Mouse (Mus musculus): ENCODE measurements around the gene Gnao1. TPM values are rescaled to one million over a fixed set of nuclear protein-coding genes. Genes with fewer than 3 reads are reported as not detected.

Gnao1 gene
- polyA plus RNA-seq, 1 experiment from 2014 or later: 3.5 TPM

DNA sequence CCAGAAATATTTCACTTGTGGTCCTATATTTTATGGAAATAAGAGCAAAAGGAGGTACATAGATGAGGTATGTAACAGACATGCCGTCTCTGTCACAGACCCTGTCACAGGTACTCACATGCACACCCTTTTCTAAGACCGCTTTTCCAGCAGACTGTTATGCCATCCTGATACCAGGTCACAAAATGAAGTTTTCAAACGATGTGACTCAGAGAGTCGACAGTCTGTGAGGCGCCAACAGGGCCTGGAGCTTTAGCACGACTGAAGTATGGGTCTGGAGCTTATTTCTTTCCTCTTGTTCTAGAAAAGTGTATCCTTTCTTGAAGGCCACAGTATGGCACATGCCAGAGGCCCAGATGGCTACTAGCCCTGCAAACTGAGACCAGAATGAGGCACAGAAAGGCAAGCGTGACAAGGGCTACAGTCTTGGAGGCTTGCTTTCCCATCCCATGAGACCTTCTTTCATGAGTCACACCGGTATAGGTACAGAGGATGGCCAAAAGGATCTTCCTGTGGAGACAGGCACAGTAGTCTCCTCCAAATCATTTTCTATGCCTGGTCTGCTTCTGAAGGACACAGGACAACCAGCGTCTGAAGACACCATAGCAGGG, 43.2 kb downstream of the Gnao1 start:
- Histone ChIP-seq H3K9me3 (no peaks in the 10 kb centered on the region), H3K36me3 (no peaks in the 10 kb centered on the region), H3K27me3 (no peaks in the 10 kb centered on the region), H3K4me3 (no peak overlapping the region), H3K4me1 (no peaks in the 10 kb centered on the region), H3K27ac (no peak overlapping the region), H3K4me2 (no peak overlapping the region), H3K9ac (no peak overlapping the region)
- 68% methylated on average over 9 of the region's 9 CpGs for WGBS
- no peak for ATAC-seq (ENCODE audit: borderline replicate concordance, extremely low read depth, low FRiP score, low TSS enrichment)

- Histone ChIP-seq H3K4me1 (no peaks in the 10 kb centered on the region), H3K36me3 (no peaks in the 10 kb centered on the region), H3K27ac (no peak overlapping the region), H3K9me3 (no peaks in the 10 kb centered on the region), H3K4me3 (no peak overlapping the region), H3K27me3 (no peaks in the 10 kb centered on the region), H3K4me2 (no peak overlapping the region), H3K9ac (no peak overlapping the region)
- ATAC-seq (ENCODE audit: borderline replicate concordance, extremely low read depth, low FRiP score, low TSS enrichment): no peak
- WGBS: 22% methylated on average over 5 of the region's 5 CpGs
Observed at GRCm38 (mm10) chr8:93854676-93855075, 44.9 kb downstream of the Gnao1 start.

- no peak overlapping the region for H3K27ac ChIP-seq
- no peaks in the 10 kb centered on the region for H3K36me3 ChIP-seq
- H3K4me3 ChIP-seq: no peak overlapping the region
- no peaks in the 10 kb centered on the region for H3K9me3 ChIP-seq
- H3K27me3 ChIP-seq: no peaks in the 10 kb centered on the region
- ATAC-seq (ENCODE audit: borderline replicate concordance, extremely low read depth, low FRiP score, low TSS enrichment): no peak
- H3K9ac ChIP-seq: no peak overlapping the region
- no peaks in the 10 kb centered on the region for H3K4me1 ChIP-seq
- H3K4me2 ChIP-seq: no peak overlapping the region
- 40% methylated on average over 4 of the region's 4 CpGs for WGBS
Observed at GRCm38 (mm10) chr8:93855272-93855671, 45.5 kb downstream of the Gnao1 start.

- Histone ChIP-seq H3K4me3 (no peak overlapping the region), H3K4me2 (no peak overlapping the region), H3K27me3 (no peaks in the 10 kb centered on the region), H3K27ac (no peak overlapping the region), H3K36me3 (no peaks in the 10 kb centered on the region), H3K9me3 (no peaks in the 10 kb centered on the region), H3K9ac (no peak overlapping the region), H3K4me1 (no peaks in the 10 kb centered on the region)
- 71% methylated on average over 4 of the region's 4 CpGs for WGBS
- ATAC-seq (ENCODE audit: borderline replicate concordance, extremely low read depth, low FRiP score, low TSS enrichment): no peak
Observed at GRCm38 (mm10) chr8:93857144-93857543, 47.4 kb downstream of the Gnao1 start.

- Histone ChIP-seq H3K27ac (no peak overlapping the region), H3K27me3 (no peaks in the 10 kb centered on the region), H3K4me3 (no peak overlapping the region), H3K36me3 (no peaks in the 10 kb centered on the region), H3K9ac (no peak overlapping the region), H3K4me2 (no peak overlapping the region), H3K4me1 (no peaks in the 10 kb centered on the region), H3K9me3 (no peaks in the 10 kb centered on the region)
- no peak for ATAC-seq (ENCODE audit: borderline replicate concordance, extremely low read depth, low FRiP score, low TSS enrichment)
- 88% methylated on average over 1 of the region's 1 CpGs for WGBS
Observed at GRCm38 (mm10) chr8:93858286-93858685, 48.5 kb downstream of the Gnao1 start.

- H3K9me3 ChIP-seq: no peaks in the 10 kb centered on the region
- no peak; the same call in 1 of the 2 replicates for ATAC-seq (ENCODE audit: borderline replicate concordance, extremely low read depth, low FRiP score, low TSS enrichment)
- no peak overlapping the region for H3K9ac ChIP-seq
- no peak overlapping the region for H3K4me3 ChIP-seq
- WGBS: 40% methylated on average over 4 of the region's 4 CpGs
- no peaks in the 10 kb centered on the region; the same call in 1 of the 2 replicates for H3K27me3 ChIP-seq
- no peaks in the 10 kb centered on the region for H3K4me1 ChIP-seq
- H3K4me2 ChIP-seq: no peak overlapping the region
- no peaks in the 10 kb centered on the region for H3K36me3 ChIP-seq
- no peak overlapping the region for H3K27ac ChIP-seq
Observed at GRCm38 (mm10) chr8:93860020-93860419, 50.3 kb downstream of the Gnao1 start.

DNA sequence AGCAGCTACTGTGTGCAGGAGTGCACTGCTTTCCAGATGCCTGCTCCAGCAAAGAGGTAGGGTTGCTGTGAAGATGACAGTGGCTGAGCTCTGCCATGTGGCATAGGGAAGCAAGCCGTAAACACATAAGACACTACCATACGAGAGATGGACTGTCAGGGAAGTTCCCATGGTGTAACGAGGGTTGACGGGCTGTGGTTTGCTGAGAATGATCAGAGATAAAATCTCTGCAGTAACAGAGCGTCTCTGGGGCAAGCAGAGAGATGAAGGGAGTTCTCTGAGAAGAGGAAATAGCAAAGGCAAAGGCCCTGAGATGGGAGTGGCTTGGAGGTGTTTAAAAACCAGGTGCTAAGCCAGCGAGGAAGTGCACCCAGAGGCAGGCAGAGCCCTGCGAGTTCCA, 54.3 kb downstream of the Gnao1 start:
- Histone ChIP-seq H3K27me3 (no peaks in the 10 kb centered on the region; the same call in 1 of the 2 replicates), H3K36me3 (no peaks in the 10 kb centered on the region), H3K9ac (no peak overlapping the region), H3K4me1 (no peaks in the 10 kb centered on the region), H3K9me3 (no peaks in the 10 kb centered on the region), H3K4me2 (no peak overlapping the region), H3K27ac (no peak overlapping the region), H3K4me3 (no peak overlapping the region)
- WGBS: 47% methylated on average over 7 of the region's 7 CpGs
- ATAC-seq (ENCODE audit: borderline replicate concordance, extremely low read depth, low FRiP score, low TSS enrichment): no peak

DNA sequence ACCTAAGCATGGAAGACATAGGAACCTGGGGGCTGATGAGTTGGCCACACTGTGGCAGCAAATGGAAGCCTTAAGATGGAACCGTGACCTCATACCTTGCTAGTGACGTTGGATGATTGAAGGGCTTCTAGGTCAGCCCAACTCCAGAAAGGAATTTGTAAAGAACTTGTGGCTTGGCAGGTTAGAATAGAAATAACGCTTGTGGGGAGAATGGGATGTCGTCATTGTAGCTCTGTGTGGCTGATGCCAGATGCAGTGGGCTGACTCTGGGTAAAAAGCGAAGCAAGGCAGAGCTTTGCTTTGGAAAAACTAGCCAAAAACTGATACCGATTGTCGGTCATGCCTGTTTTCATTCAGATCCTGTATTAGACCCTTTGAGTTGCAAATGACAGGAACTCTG, 56.5 kb downstream of the Gnao1 start:
- Histone ChIP-seq H3K9me3 (no peaks in the 10 kb centered on the region), H3K4me1 (no peaks in the 10 kb centered on the region), H3K36me3 (no peaks in the 10 kb centered on the region), H3K27ac (no peak overlapping the region), H3K9ac (no peak overlapping the region), H3K4me2 (no peak overlapping the region), H3K27me3 (no peaks in the 10 kb centered on the region; the same call in 1 of the 2 replicates), H3K4me3 (no peak overlapping the region)
- 81% methylated on average over 7 of the region's 7 CpGs for WGBS
- ATAC-seq (ENCODE audit: borderline replicate concordance, extremely low read depth, low FRiP score, low TSS enrichment): no peak

- Histone ChIP-seq H3K9ac (no peak overlapping the region), H3K4me3 (no peak overlapping the region), H3K36me3 (no peaks in the 10 kb centered on the region), H3K4me2 (no peak overlapping the region), H3K27ac (no peak overlapping the region), H3K9me3 (no peaks in the 10 kb centered on the region), H3K27me3 (no peaks in the 10 kb centered on the region; the same call in 1 of the 2 replicates), H3K4me1 (no peaks in the 10 kb centered on the region)
- WGBS: 58% methylated on average over 5 of the region's 5 CpGs
- ATAC-seq (ENCODE audit: borderline replicate concordance, extremely low read depth, low FRiP score, low TSS enrichment): no peak
Observed at GRCm38 (mm10) chr8:93868486-93869221, 58.9 kb downstream of the Gnao1 start.

GRCm38 (mm10) chr8:93871275-93871674, 61.5 kb downstream of the Gnao1 start:
- Histone ChIP-seq H3K9ac (no peak overlapping the region), H3K27ac (no peak overlapping the region), H3K4me3 (no peak overlapping the region), H3K4me1 (no peaks in the 10 kb centered on the region), H3K27me3 (no peaks in the 10 kb centered on the region), H3K4me2 (no peak overlapping the region), H3K9me3 (no peaks in the 10 kb centered on the region), H3K36me3 (no peaks in the 10 kb centered on the region)
- 64% methylated on average over 5 of the region's 5 CpGs for WGBS
- ATAC-seq (ENCODE audit: borderline replicate concordance, extremely low read depth, low FRiP score, low TSS enrichment): no peak

DNA sequence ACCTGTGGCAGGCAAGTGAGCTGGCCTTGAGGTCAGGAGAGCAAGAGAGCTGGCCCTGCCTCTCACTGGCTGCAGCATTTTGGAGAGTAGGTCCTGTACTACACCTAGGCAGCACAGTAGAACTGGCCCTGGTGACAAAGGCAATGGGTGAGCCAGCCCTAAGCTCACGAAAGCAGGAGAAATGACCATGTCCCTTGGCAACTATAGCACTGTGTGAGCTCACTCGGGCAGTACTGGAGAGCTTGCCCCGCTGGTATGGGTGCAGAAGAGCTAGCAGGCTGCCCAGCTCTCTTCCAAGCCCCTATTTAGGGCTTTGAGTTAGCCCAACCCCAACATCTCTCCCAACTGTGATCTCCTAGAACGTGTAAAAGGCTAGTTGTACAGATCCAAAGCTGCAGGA, 68.6 kb downstream of the Gnao1 start:
- no peaks in the 10 kb centered on the region for H3K27me3 ChIP-seq
- 73% methylated on average over 4 of the region's 4 CpGs for WGBS
- H3K36me3 ChIP-seq: no peaks in the 10 kb centered on the region
- ATAC-seq (ENCODE audit: borderline replicate concordance, extremely low read depth, low FRiP score, low TSS enrichment): no peak
- H3K9ac ChIP-seq: no peak overlapping the region
- no peak overlapping the region for H3K4me3 ChIP-seq
- no peaks in the 10 kb centered on the region for H3K9me3 ChIP-seq
- no peak overlapping the region for H3K27ac ChIP-seq
- H3K4me1 ChIP-seq: no peaks in the 10 kb centered on the region
- H3K4me2 ChIP-seq: no peak overlapping the region

- H3K4me3 ChIP-seq: no peak overlapping the region
- H3K27me3 ChIP-seq: no peaks in the 10 kb centered on the region
- no peak overlapping the region for H3K4me2 ChIP-seq
- no peaks in the 10 kb centered on the region for H3K4me1 ChIP-seq
- 77% methylated on average over 7 of the region's 7 CpGs for WGBS
- ATAC-seq (ENCODE audit: borderline replicate concordance, extremely low read depth, low FRiP score, low TSS enrichment): no peak
- no peak overlapping the region for H3K27ac ChIP-seq
- H3K9me3 ChIP-seq: no peaks in the 10 kb centered on the region
- H3K9ac ChIP-seq: no peak overlapping the region
- H3K36me3 ChIP-seq: no peaks in the 10 kb centered on the region
Observed at GRCm38 (mm10) chr8:93879966-93880365, 70.2 kb downstream of the Gnao1 start.
